Mouse (Mus musculus) activated CD4-positive, CD25-positive, alpha-beta regulatory T cell, adult 4 months (primary cell): ENCODE results near the gene Mx1. TPM values are rescaled to one million over a fixed set of nuclear protein-coding genes. Genes with fewer than 3 reads are reported as not detected.

Source experiments
- ATAC-seq: one replicate; pipeline ENCODE4 v1.8.0; 2017
- polyA plus RNA-seq, 2 experiments: library from polyadenylated mRNA; unstranded; fragments of 100-300 nt; shearing (Covaris generic); gene quantifications; one replicate each; pipeline ENCODE4 v1.2.1; 2017

The Mx1 gene
- 1 to 10 TPM; 8.3 to 8.7 TPM for polyA plus RNA-seq

DNA sequence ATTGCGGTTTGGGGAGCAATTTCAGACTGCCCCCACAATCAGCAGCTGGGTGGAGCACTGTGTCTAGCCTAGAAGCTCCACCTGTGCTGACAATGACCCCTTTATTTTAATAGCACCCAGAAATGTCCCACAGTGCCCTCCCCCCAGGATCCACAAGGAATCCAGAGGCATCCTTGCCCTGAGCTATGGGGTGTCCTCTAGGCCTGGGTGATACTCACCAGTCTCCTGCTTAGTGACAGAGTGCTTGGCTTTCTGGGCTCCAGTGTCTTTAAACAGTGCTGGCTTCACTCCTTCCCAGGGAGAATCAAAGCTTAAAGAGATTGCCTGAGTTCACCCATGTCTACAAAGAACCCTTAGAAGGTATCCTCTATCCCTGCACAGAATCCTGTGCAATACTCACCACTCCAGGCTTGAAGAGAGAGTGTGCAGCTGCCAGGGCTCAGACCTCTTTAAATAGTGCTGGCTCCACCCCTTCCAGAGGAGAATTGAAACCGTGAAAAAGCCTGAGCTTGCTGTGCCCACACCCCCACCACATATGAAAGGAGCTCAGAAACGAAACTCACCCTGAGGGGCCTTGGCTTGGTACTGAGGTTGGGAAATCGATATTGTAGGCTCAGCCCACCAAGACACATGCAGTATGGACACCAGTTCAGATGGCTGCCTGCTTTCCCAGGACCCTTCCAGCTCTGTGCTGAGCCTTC is at the start of gene Mx1:
TSS of gene Mx1 (minus strand) at position 427 of the 701 bp plus-strand sequence.
- peak; percentile 82 for ATAC-seq

- ATAC-seq: no peak
These were observed 49.6 kb upstream of the Mx1 start for GRCm38 (mm10) chr16:97512347-97512751.

GRCm38 (mm10) chr16:97511495-97511894 is 48.8 kb upstream of the Mx1 start:
- ATAC-seq: no peak

DNA sequence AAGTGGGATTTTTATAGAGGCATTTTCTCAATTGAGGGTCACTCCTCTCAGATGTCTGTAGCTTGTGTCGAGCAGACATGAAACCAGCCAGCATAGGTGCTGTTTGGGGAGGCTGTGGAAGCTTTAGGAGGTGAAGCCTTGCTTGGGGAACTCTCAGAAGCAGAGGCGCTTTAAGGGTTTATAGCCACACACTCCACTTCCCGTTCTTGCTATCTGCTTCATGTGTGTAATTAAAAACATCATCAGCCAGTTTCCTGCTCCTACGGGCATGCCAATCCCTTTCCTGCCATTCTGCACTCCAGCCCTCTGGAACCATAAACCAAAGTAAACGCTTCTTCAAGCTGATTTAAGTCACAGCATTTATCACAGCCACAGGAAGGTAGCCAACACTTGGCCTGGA is 48.1 kb upstream of the Mx1 start:
- no peak for ATAC-seq

- no peak for ATAC-seq
These were observed 45.1 kb upstream of the Mx1 start for GRCm38 (mm10) chr16:97507783-97508182.

DNA sequence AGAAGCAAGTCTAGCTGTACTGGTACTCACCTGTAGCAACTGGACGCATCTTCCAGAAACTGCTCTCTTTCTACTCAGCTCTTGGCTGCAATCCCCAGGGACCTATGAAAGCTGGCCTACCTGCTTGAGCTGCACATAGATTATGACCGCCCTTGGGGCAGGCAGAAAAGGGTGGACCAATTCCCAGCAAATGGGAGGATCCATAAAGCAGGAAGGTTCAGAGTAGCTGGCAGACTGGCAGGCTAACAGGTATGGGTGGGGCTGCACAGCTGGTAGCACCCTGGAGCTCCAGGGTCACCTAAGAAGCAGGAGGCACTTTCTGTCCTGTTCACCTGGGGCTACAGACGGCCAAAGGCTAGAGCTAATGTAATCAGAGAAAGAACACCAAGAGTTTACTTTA is 42.1 kb upstream of the Mx1 start:
- ATAC-seq: no peak

- no peak for ATAC-seq
These were observed 41.1 kb upstream of the Mx1 start for GRCm38 (mm10) chr16:97503849-97504248.

GRCm38 (mm10) chr16:97500901-97501300 is 38.2 kb upstream of the Mx1 start:
- ATAC-seq: no peak

DNA sequence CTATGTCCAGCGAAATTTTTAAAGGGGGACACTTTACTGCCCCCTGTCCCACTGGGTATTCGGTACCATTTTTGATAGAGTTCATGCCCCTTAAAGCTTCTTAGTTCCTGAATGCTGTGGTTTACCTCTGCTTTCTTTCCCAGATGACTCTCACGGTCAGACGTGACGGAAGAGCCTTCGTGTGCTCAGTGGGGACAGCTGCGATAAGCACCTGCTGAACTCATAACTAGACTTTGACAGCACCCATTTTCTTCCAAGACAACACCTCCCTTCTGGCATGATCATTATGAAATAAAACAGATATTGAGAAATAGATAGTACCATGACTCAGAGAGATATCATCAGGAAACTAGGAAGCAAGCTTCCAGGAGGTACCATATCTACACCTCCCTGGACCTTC is 36.7 kb upstream of the Mx1 start:
- ATAC-seq: no peak

- ATAC-seq: no peak
These were observed 35.4 kb upstream of the Mx1 start for GRCm38 (mm10) chr16:97498139-97498538.

GRCm38 (mm10) chr16:97497682-97498081 is 35.0 kb upstream of the Mx1 start:
- ATAC-seq: no peak

DNA sequence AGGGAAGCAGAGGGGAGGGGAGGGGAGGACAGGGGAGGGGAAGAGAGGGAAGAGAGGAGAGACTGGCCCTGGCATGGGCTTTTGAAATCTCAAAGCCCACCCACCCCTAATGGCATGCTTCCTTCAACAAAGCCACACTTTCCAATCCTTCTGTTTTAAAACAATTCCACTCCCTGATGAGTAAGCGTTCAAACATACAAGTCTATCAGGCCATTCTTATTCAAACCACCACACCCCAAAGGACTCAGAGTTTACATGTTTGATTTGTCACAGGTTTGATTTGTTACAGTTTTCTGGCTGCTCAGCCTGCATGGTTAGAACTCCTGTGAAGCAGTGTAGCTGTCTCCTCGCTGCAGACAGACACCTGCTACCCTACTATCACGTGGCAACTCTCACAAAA is 33.3 kb upstream of the Mx1 start:
- no peak for ATAC-seq

DNA sequence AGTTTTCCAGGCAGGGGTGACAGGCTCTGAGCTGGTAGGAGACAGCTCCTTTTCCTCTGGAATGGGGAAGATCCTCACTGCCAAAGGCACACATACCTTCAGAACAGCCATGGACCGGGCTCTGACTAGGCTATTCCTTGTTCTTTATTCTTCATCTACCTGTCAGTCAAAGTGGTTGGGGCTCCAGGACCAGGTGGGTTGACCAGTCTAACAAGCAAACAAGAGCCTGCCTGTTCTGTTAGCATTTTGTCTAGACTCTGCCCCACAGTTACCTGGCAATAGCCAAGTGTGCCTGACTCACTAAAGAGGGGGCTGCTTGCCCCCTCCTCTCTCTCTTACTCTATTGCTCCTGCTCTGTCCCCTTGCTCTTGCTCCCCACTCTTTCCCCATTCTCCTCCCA is 29.7 kb upstream of the Mx1 start:
- no peak for ATAC-seq

DNA sequence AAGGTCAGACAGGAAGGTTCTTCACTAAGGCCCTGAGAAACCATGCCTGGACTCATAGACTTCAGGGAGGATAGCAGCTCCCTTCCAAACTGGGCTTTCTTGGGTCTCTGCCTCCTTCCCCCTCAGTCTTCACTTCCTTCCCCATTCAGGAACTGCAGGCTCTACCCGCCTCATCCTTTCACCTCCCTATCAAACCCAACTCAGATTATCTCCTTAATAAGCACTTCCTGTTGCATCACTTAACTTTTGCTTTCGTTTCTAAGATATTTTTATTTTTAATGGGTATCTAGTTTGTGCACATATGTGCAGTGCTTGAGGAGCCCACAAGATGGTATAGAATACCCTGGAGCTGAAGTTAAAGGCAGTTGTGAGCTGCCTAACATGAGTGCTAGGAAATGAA is 15.9 kb upstream of the Mx1 start:
- peak; percentile 87 for ATAC-seq

- no peak for ATAC-seq
These were observed 13.8 kb upstream of the Mx1 start for GRCm38 (mm10) chr16:97476524-97476923.

- no peak for ATAC-seq
These were observed 12.9 kb upstream of the Mx1 start for GRCm38 (mm10) chr16:97475581-97475980.

- ATAC-seq: no peak
These were observed 12.0 kb upstream of the Mx1 start for GRCm38 (mm10) chr16:97474671-97475070.

DNA sequence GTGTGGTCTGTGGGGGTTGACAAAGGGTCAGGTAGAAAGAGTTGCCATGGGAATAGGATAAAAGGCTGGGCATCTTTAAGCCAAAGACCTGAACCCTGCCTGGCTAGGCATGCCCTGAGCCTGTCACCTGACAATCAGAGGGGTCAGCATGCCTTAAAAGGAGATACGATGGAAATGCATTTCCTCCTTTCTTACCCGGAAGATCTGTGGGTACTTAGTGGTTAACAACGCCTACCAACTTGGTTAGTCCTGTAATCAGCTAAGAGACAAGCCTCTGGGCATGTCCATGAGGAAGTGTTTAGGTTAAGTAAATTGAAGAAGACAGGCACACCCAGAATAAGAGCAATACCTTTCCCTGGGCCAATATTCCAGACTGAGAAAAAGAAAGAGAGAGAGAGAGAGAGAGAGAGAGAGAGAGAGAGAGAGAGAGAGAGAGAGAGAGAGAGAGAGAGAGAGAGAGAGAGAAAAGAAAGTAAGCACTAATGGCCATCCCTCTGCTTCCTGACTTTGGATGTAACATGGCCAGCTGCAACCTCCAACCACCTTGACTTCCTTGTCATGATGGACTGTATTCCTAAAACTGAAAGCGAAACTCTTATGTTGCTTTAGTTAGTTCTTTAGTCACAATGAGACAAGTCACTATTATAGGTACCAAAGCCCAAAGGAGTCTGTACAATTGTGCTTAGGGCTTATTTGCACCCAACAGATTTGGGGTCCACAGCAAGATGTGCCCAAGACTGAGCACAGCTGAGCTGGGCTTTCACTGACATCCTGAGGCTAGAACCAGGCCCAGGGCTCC is 5.5 kb upstream of the Mx1 start:
- ATAC-seq: peak; percentile 55

DNA sequence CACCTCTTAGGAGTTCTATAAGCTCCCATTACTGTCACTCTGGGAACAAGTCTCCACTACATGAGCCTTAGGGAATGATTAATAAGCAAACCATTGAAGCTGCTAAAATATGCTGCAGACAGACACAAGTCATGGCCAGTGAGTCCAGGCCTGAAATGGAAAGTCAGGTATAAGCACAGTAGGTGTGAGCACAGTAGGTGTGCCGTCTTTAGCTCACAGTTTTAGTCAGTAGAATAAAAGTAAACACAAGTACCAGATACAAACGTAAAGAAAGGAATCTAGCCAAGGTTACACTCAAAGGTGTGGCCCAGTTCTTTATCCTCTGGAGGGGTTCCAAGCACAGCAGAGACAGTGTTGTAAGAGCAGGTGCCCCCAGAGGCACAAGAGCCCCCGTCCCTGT is 4.8 kb upstream of the Mx1 start:
- no peak for ATAC-seq

- peak; percentile 19 for ATAC-seq
These were observed 3.7 kb upstream of the Mx1 start for GRCm38 (mm10) chr16:97466182-97466957.

- ATAC-seq: no peak
These were observed 1.4 kb downstream of the Mx1 start for GRCm38 (mm10) chr16:97461271-97461670.

- ATAC-seq: no peak
These were observed 2.9 kb downstream of the Mx1 start for GRCm38 (mm10) chr16:97459831-97460230.

DNA sequence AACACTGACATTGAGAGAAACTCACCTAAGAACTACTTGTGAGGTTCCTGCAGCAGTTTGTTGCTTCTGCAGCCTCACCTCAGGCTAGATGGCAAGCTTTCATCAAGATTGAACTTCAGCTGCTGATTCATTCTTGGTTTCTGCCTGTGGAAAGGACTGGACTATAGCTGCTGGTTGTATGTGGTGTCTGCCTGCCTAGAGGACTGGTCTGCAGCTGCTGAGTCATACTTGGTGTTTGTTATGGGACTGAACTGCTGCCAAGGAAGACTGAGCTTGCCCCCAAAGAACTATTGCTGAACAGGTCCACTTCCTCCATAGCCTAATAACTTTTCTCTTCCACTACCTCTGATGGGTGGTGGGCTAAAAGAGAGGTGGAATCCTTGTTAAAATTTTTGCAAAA is 15.3 kb downstream of the Mx1 start:
- ATAC-seq: no peak
